Mouse (Mus musculus) heart, embryonic 12.5 days (tissue): ENCODE data around the gene Gm28043. TPM values are rescaled to one million over a fixed set of nuclear protein-coding genes. Genes with fewer than 3 reads are reported as not detected.

Source experiments
- ATAC-seq: fragments of 200-750 bp; cut with Nextera tagmentation; 2 replicates; pipeline ENCODE4 v1.8.0; 2017; ENCODE audit warnings: moderate TSS enrichment, moderate library complexity; ENCODE audit not compliant: insufficient number of reproducible peaks, low FRiP score
- H3K27ac ChIP-seq: fragments of 300-500 bp; sonication (generic); 2 replicates; pipeline ENCODE4 v1.5.1; 2016; ENCODE audit warnings: mild to moderate bottlenecking, moderate library complexity; ENCODE audit not compliant: poor library complexity, severe bottlenecking
- H3K27me3 ChIP-seq: fragments of 300-500 bp; sonication (generic); replicated peaks from 2 replicates; pipeline ENCODE4 v1.6.1; 2016; ENCODE audit warnings: mild to moderate bottlenecking, moderate library complexity
- H3K36me3 ChIP-seq: fragments of 300-500 bp; sonication (generic); 2 replicates; pipeline ENCODE4 v1.6.1; 2016; ENCODE audit warnings: mild to moderate bottlenecking, moderate library complexity
- H3K4me1 ChIP-seq: fragments of 300-500 bp; sonication (generic); replicated peaks from 2 replicates; pipeline ENCODE4 v1.6.1; 2016; ENCODE audit warnings: mild to moderate bottlenecking
- H3K4me2 ChIP-seq: fragments of 300-500 bp; sonication (generic); 2 replicates; pipeline ENCODE4 v1.6.1; 2016; ENCODE audit warnings: mild to moderate bottlenecking, moderate library complexity
- H3K4me3 ChIP-seq: fragments of 300-500 bp; sonication (generic); 2 replicates; pipeline ENCODE4 v1.5.1; 2016; ENCODE audit warnings: mild to moderate bottlenecking
- H3K9ac ChIP-seq: fragments of 300-500 bp; sonication (generic); 2 replicates; pipeline ENCODE4 v1.6.1; 2016; ENCODE audit warnings: mild to moderate bottlenecking, moderate library complexity
- H3K9me3 ChIP-seq: fragments of 300-500 bp; sonication (generic); replicated peaks from 2 replicates; pipeline ENCODE4 v1.6.1; 2016; ENCODE audit warnings: mild to moderate bottlenecking, moderate library complexity
- WGBS: fragments of 180-500 bp; shearing (Covaris S2); methylation state at CpG from one replicate; pipeline ENCODE4 v1.1.7; 2016; 5-methylcytosine and 5-hydroxymethylcytosine counted together
- polyA plus RNA-seq: library from polyadenylated mRNA; unstranded; fragments of >200 nt; fragmentation: Nextera tagmentation; extraction: Ambion mirVana; gene quantifications from 2 replicates; pipeline ENCODE4 v1.2.1, GENCODE M21; 2016

Gene Gm28043
- polyA plus RNA-seq, 1 experiment from 2014 or later = 2.1 TPM

DNA sequence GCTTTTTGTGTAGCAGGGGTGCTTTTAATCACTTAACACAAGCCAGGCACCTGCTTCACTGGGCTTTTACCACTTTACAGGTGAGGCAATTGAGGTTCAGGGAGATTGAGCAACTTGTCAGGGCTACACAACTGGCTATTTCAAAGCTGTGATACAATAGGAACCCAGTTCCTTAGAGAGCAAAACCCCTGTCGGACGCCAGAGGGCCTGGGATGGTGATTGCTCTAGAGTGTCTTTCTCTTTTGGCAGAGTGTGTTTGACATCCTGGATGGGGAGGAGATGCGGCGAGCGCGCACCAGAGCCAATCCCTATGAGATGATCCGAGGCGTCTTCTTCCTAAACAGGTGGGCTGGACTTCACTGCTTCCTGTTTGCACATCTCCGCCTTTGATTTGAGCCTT is 67.0 kb downstream of the Gm28043 start:
- no peak overlapping the region for H3K9ac ChIP-seq
- no peak overlapping the region for H3K4me2 ChIP-seq
- peaks cover 95% of the 10 kb centered on the region for H3K36me3 ChIP-seq
- ATAC-seq = no peak
- WGBS = 96% methylated on average over 9 of the region's 9 CpGs
- H3K27ac ChIP-seq = no peak overlapping the region
- H3K4me1 ChIP-seq = peaks cover 34% of the 10 kb centered on the region
- no peak overlapping the region for H3K4me3 ChIP-seq
- no peaks in the 10 kb centered on the region for H3K9me3 ChIP-seq
- no peaks in the 10 kb centered on the region for H3K27me3 ChIP-seq

DNA sequence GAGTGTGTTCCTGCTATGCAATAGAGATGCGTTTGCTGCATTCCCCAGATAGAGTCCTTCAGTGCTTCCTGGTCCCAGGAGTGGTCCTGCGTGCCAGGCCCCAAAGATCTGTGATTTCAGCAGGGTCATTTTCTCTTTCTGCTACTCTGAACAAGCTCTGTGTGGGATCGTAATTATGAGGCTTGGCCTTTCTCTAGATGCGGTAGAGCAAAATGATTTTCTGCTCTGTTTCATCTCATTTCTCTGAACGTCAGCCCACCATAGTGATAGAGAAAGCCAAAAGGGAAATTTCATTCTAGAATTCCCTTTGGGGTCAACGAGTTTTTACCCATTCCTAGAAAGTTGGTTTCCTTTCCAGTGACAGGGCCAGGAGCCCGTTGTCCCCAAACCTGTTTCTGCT is 67.6 kb downstream of the Gm28043 start:
- H3K4me1 ChIP-seq = peaks cover 39% of the 10 kb centered on the region
- H3K36me3 ChIP-seq = peaks cover 95% of the 10 kb centered on the region
- H3K9ac ChIP-seq = no peak overlapping the region
- no peak overlapping the region for H3K4me2 ChIP-seq
- no peak for ATAC-seq
- no peaks in the 10 kb centered on the region for H3K9me3 ChIP-seq
- no peaks in the 10 kb centered on the region for H3K27me3 ChIP-seq
- H3K4me3 ChIP-seq = no peak overlapping the region
- no peak overlapping the region for H3K27ac ChIP-seq
- 85% methylated on average over 7 of the region's 7 CpGs for WGBS

DNA sequence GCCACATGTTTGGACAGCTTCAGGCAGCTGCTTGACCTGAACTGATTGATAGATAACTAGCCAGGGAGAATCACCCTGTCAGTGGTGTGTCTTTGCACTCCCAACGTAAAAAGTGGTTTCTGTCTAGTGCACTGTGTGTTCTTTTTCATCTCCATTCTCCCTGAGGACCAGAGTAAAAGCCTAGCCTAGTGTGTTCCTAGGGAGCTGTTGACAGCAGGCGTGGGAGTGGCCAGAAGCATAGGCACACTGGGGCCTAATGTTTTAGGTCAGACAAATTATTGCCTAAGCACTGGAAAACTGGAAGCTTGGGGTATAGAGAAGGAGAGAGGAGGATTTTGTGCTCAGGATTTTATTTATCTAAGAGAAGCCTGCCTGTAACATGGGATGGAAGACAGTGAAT is 68.5 kb downstream of the Gm28043 start:
- peaks cover 46% of the 10 kb centered on the region for H3K4me1 ChIP-seq
- H3K9ac ChIP-seq = no peak overlapping the region
- no peak for ATAC-seq
- H3K4me2 ChIP-seq = no peak overlapping the region
- no peak overlapping the region for H3K4me3 ChIP-seq
- no peak overlapping the region for H3K27ac ChIP-seq
- H3K9me3 ChIP-seq = no peaks in the 10 kb centered on the region
- 46% methylated on average over 2 of the region's 2 CpGs for WGBS
- peaks cover 93% of the 10 kb centered on the region for H3K36me3 ChIP-seq
- H3K27me3 ChIP-seq = no peaks in the 10 kb centered on the region

DNA sequence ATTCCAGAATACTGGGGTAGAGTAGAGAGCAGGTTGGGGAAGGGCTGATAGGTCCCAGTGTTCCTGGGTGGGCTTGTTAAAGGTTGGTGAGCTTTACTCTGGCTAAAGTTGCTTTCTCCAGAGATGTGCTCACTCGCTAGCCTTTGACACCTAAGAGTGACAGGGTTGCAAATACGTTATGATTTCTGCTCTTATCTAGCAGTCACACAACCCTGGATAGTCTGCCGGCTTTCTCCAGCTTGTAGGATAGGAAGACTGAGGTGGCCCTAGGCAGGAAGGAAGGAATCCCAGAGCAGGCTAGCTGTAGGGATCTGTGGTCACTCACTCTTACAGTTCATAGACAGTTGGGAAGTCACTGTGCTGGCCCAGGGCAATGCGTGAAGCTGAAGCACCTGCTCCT is 69.6 kb downstream of the Gm28043 start:
- Histone ChIP-seq H3K4me2 (no peak overlapping the region), H3K27me3 (no peaks in the 10 kb centered on the region), H3K9ac (no peak overlapping the region), H3K36me3 (peaks cover 93% of the 10 kb centered on the region), H3K4me3 (no peak overlapping the region), H3K4me1 (peaks cover 54% of the 10 kb centered on the region), H3K27ac (no peak overlapping the region), H3K9me3 (0 out of 2 replicates have a peak, but pooled peaks cover 4% of the 10 kb centered on the region)
- no peak for ATAC-seq
- WGBS = 61% methylated on average over 4 of the region's 4 CpGs

DNA sequence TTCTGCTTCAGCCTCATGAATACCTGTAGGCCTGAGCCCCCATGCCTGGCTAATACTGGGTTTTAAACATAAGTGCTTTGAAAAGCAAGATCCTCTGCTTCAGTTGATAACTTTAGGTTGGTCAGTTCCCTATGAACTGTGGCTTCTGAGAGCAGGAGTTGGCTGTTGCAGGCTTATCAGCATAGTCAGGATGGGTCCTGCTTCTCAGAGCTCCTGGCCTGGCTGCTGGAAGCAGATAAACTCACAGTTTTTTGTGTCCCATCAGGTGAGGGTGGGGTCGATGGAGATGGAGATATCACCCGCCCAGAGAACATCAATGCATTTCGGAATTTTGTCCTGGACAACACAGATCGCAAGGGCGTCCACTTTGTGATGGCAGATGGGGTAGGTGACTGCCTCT is 72.1 kb downstream of the Gm28043 start:
- peaks cover 49% of the 10 kb centered on the region for H3K4me1 ChIP-seq
- no peak overlapping the region for H3K4me3 ChIP-seq
- H3K27ac ChIP-seq = peak overlapping the region; percentile 88; the same call in 1 of the 2 replicates
- WGBS = 80% methylated on average over 5 of the region's 5 CpGs
- ATAC-seq = peak; percentile 77
- no peaks in the 10 kb centered on the region for H3K27me3 ChIP-seq
- peaks cover 93% of the 10 kb centered on the region for H3K36me3 ChIP-seq
- no peak overlapping the region for H3K9ac ChIP-seq
- no peak overlapping the region for H3K4me2 ChIP-seq
- 0 out of 2 replicates have a peak, but pooled peaks cover 4% of the 10 kb centered on the region for H3K9me3 ChIP-seq

DNA sequence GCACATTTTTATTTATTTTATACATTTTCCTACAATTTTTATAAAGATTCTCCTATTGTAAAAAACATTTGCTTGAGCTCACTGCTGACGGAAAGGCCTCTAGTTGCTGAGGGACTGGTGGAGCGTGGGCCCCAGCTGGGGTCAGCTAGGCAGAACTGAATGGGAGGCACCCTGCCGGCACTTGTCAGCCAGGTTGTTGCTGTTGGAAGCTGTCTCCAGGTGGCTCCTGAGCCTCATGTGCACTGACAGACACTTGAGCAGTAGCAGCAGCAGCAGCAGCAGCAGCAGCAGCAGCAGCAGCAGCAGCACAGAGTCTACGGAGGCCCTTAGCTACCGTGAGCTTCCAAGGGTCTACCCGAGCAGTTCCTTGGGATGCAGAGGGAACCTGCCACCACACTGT is 72.7 kb downstream of the Gm28043 start:
- WGBS = 52% methylated on average over 6 of the region's 6 CpGs
- 0 out of 2 replicates have a peak, but pooled peaks cover 4% of the 10 kb centered on the region for H3K9me3 ChIP-seq
- H3K9ac ChIP-seq = no peak overlapping the region
- H3K4me1 ChIP-seq = peaks cover 49% of the 10 kb centered on the region
- peaks cover 88% of the 10 kb centered on the region for H3K36me3 ChIP-seq
- H3K4me2 ChIP-seq = peak overlapping the region; percentile 17; the same call in 1 of the 2 replicates
- H3K27ac ChIP-seq = peak overlapping the region; percentile 88
- H3K4me3 ChIP-seq = no peak overlapping the region
- no peaks in the 10 kb centered on the region for H3K27me3 ChIP-seq
- no peak for ATAC-seq

DNA sequence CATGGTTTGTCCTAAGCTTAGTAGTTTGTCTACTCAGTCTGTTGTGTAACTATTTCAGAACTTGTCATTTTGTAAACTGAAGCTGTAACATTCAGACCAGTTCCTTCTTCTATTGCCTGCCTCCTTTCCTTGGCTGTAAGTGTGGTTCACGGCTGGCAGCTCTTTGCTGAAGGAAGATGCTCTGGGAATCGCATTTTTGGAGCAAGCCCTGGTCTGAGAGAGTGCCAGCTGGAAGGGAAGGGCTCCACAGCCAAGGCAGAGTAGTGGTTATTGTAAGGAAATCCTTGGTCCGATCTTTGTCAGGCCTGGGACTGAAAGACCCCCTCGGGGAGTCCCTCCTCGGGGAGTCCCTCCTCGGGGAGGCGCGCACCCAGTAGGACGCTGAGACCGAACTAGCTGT is 73.9 kb downstream of the Gm28043 start:
- no peak for ATAC-seq
- H3K27ac ChIP-seq = peak overlapping the region; percentile 68
- peaks cover 40% of the 10 kb centered on the region for H3K4me1 ChIP-seq
- WGBS = 87% methylated on average over 10 of the region's 10 CpGs
- H3K9me3 ChIP-seq = 0 out of 2 replicates have a peak, but pooled peaks cover 4% of the 10 kb centered on the region
- H3K27me3 ChIP-seq = no peaks in the 10 kb centered on the region
- H3K9ac ChIP-seq = no peak overlapping the region
- H3K36me3 ChIP-seq = peaks cover 83% of the 10 kb centered on the region
- no peak overlapping the region for H3K4me2 ChIP-seq
- no peak overlapping the region for H3K4me3 ChIP-seq

DNA sequence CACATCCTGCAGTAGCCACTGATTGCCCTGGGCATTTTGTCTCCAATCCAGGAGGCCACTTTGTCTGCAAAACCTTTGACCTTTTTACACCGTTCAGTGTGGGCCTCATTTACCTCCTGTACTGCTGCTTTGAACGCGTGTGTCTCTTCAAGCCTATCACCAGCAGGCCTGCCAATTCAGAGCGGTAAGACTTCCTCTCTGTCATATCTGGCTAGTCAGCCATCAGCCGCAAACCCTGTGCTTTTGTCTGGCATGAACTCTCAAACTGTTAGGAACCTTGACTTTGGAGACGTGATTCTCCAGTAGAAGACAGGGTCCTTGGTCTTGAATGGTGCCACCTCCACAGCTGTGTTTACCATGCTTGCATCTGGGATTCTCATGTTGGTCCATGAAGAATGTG is 75.6 kb downstream of the Gm28043 start:
- 66% methylated on average over 6 of the region's 6 CpGs for WGBS
- no peak for ATAC-seq
- H3K36me3 ChIP-seq = peaks cover 84% of the 10 kb centered on the region

DNA sequence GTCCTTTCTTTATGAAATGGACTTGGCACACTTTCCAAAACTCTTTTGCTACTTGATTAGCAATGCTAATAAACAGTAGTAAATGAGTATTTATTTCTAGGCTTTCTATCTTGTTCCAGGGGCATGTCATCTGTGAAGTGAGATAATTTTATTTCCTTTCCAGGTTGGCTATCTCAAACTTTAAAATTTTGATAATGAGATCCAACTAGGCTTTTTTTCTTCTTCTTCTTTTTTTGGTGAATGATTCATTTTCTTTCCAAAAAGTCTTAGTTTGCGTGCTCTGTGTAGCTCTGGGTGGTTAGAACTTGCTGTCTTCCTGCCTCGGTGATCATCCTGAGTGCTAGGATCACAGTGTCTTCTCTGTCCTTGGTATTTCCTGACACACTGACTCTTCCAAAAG is 78.2 kb downstream of the Gm28043 start:
- WGBS = 87% methylated on average over 2 of the region's 2 CpGs
- Histone ChIP-seq H3K4me3 (no peak overlapping the region), H3K27ac (no peak overlapping the region), H3K27me3 (no peaks in the 10 kb centered on the region), H3K4me1 (peaks cover 9% of the 10 kb centered on the region), H3K36me3 (peaks cover 82% of the 10 kb centered on the region), H3K9me3 (0 out of 2 replicates have a peak, but pooled peaks cover 4% of the 10 kb centered on the region), H3K9ac (no peak overlapping the region), H3K4me2 (no peak overlapping the region)
- no peak for ATAC-seq

More for the DNA sequence above, 75.6 kb downstream of the Gm28043 start:
- Histone ChIP-seq H3K9me3 (0 out of 2 replicates have a peak, but pooled peaks cover 4% of the 10 kb centered on the region), H3K4me1 (peaks cover 29% of the 10 kb centered on the region), H3K27me3 (no peaks in the 10 kb centered on the region), H3K27ac (no peak overlapping the region), H3K4me3 (no peak overlapping the region), H3K4me2 (no peak overlapping the region), H3K9ac (no peak overlapping the region)

DNA sequence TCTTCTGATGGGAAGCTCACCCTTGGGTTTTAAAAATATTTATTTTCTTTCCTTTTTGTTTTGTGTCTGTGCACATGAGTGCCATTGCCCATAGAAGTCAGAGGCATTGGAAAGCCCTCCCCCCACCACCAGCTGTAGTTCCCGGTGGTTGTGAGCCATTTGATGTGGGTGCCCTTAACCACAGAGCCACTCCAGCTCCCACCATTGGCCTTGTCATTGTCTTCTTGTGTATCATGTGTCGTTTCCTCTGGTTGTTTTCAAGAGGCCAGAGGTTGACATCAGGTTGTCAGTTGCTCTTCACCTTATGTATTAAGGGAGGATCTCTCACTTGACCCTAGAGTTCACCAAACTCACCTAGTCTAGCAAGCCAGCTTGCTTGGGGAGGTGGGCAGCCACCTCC is 78.9 kb downstream of the Gm28043 start:
- Histone ChIP-seq H3K27me3 (no peaks in the 10 kb centered on the region), H3K9ac (no peak overlapping the region), H3K36me3 (peaks cover 83% of the 10 kb centered on the region), H3K4me3 (no peak overlapping the region), H3K9me3 (0 out of 2 replicates have a peak, but pooled peaks cover 3% of the 10 kb centered on the region), H3K4me1 (peaks cover 3% of the 10 kb centered on the region), H3K4me2 (no peak overlapping the region), H3K27ac (no peak overlapping the region)
- no peak for ATAC-seq
- 72% methylated on average over 2 of the region's 2 CpGs for WGBS

DNA sequence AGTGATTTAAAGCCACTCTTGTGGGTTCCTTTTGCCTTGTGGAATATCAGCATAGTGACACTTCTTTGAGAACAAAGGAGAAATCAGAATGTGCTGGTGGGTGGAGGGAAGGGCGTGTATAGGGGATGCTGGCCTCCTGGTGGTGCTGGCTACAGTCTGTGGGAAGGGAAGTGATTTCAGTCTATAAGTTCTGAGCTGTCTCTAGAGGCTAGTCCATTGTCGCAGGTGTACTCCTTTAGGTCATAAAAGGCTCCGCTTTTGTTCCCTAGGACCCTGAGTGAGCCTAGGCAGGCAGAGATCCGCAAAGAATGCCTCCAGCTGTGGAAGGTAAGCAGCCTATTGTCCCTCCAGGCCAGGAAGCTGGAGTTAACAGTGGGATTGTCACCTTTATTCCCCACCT is 79.8 kb downstream of the Gm28043 start:
- no peaks in the 10 kb centered on the region for H3K4me1 ChIP-seq
- no peak overlapping the region for H3K4me3 ChIP-seq
- H3K9ac ChIP-seq = no peak overlapping the region
- H3K4me2 ChIP-seq = no peak overlapping the region
- no peak overlapping the region for H3K27ac ChIP-seq
- no peaks in the 10 kb centered on the region for H3K27me3 ChIP-seq
- ATAC-seq = no peak
- H3K36me3 ChIP-seq = peaks cover 86% of the 10 kb centered on the region
- no peaks in the 10 kb centered on the region for H3K9me3 ChIP-seq
- 85% methylated on average over 4 of the region's 4 CpGs for WGBS

DNA sequence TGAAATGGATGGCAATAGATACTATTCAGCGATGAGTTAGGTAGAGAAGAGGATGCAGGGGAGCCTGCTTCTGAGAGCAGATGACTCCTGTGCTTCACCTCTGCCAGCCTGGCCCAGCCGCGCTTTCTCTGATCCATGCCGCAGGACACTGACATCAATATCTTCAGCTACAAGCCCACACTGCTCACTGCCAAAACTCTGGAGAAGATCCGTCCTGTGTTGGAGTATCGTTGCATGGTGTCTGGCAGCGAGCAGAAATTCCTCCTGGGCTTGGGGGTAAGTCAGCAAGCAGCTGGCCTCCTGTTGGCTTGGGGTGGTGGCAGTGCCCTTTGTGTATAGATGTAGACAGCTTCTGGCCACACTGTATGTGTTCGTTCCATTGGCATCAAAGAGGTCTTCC is 82.3 kb downstream of the Gm28043 start:
- Histone ChIP-seq H3K4me1 (no peaks in the 10 kb centered on the region), H3K27ac (no peak overlapping the region), H3K4me2 (no peak overlapping the region), H3K27me3 (no peaks in the 10 kb centered on the region), H3K36me3 (peaks cover 86% of the 10 kb centered on the region), H3K9me3 (no peaks in the 10 kb centered on the region), H3K4me3 (no peak overlapping the region), H3K9ac (no peak overlapping the region)
- WGBS = 96% methylated on average over 8 of the region's 8 CpGs
- no peak for ATAC-seq
